In genomic region chr6:126003002-126003742, GRCm38 (mm10) we compare ENCODE assay signal across 10 mouse cellular contexts.
DNase-seq lines count a peak whose midpoint lies in the region; ATAC-seq and TF ChIP-seq lines count a peak whose summit lies in the region.
"Had no signal": no experiment of that assay in that cellular context is flagged by ENCODE, and none has a peak within 500 bp of the region (broad histone marks: within the 10 kb centered on the region; RNA-seq: fewer than 3 reads in every experiment).

No protein-coding gene starts in this region.

- H3K9me3 ChIP-seq in kidney, embryonic 15.5 days (replicated peaks), result no peaks in the 10 kb centered on the region
- no peaks in the 10 kb centered on the region for H3K9me3 ChIP-seq in embryonic facial prominence, embryonic 15.5 days (replicated peaks)
- H3K9me3 ChIP-seq in liver, embryonic 13.5 days (replicated peaks), result no peaks in the 10 kb centered on the region

- H3K4me2 ChIP-seq in kidney, embryonic 15.5 days, result peak overlapping the region; percentile 21; the same call in 1 of the 2 replicates
- no peak overlapping the region for H3K4me2 ChIP-seq in embryonic facial prominence, embryonic 15.5 days (replicated peaks)
- no peak overlapping the region for H3K4me2 ChIP-seq in liver, embryonic 13.5 days

- no peaks in the 10 kb centered on the region for H3K27me3 ChIP-seq in kidney, embryonic 15.5 days
- no peaks in the 10 kb centered on the region for H3K27me3 ChIP-seq in embryonic facial prominence, embryonic 15.5 days
- H3K27me3 ChIP-seq in liver, embryonic 13.5 days, result no peaks in the 10 kb centered on the region

- H3K9ac ChIP-seq in kidney, embryonic 15.5 days, result no peak overlapping the region
- no peak overlapping the region for H3K9ac ChIP-seq in embryonic facial prominence, embryonic 15.5 days
- no peak overlapping the region for H3K9ac ChIP-seq in liver, embryonic 13.5 days

- H3K27ac ChIP-seq in kidney, embryonic 15.5 days, result peak overlapping the region; percentile 87
- no peak overlapping the region for H3K27ac ChIP-seq in embryonic facial prominence, embryonic 15.5 days (replicated peaks)
- no peak overlapping the region for H3K27ac ChIP-seq in liver, embryonic 13.5 days
- H3K27ac ChIP-seq: heart, adult 2 months had no signal

- H3K36me3 ChIP-seq in kidney, embryonic 15.5 days, result no peaks in the 10 kb centered on the region
- no peaks in the 10 kb centered on the region for H3K36me3 ChIP-seq in embryonic facial prominence, embryonic 15.5 days
- no peaks in the 10 kb centered on the region for H3K36me3 ChIP-seq in liver, embryonic 13.5 days

- WGBS in kidney, embryonic 15.5 days, result 8% methylated on average over 4 of the region's 4 CpGs
- WGBS in embryonic facial prominence, embryonic 15.5 days, result 19% methylated on average over 4 of the region's 4 CpGs
- 33% methylated on average over 4 of the region's 4 CpGs for WGBS in liver, embryonic 13.5 days (ENCODE audit: insufficient replicate concordance)

- no peak for DNase-seq in kidney, adult 18-20 months
- DNase-seq in brain, embryonic 14.5 days (ENCODE audit: low read depth), result peak; percentile 29
- no peak for DNase-seq in liver, embryonic 13.5 days
- no peak for DNase-seq in frontal cortex, postnatal 36 days (ENCODE audit: low spot score in 2 of 2)
- no peak for DNase-seq in left cerebral cortex, postnatal 25 days (ENCODE audit: low spot score in 2 of 2)
- no peak for DNase-seq in gastrocnemius, postnatal 4 days (ENCODE audit: low spot score in 2 of 2)
- DNase-seq: cerebellum, postnatal 14 days had no signal

- no peak for TF ChIP-seq CTCF in brain, embryonic 14.5 days (IDR thresholded peaks at IDR 0.05; ENCODE audit: borderline replicate concordance, extremely low read depth, insufficient read depth, insufficient read length)

- peak; percentile 89 for ATAC-seq in kidney, embryonic 15.5 days (replicated peaks; ENCODE audit: low FRiP score)
- ATAC-seq in embryonic facial prominence, embryonic 15.5 days (ENCODE audit: insufficient number of reproducible peaks, low FRiP score, low TSS enrichment, low read depth), result peak; percentile 72
- ATAC-seq in liver, embryonic 13.5 days (ENCODE audit: low read depth), result peak; percentile 15; the same call in 1 of the 2 replicates

- H3K4me3 ChIP-seq in kidney, embryonic 15.5 days (replicated peaks), result no peak overlapping the region
- no peak overlapping the region for H3K4me3 ChIP-seq in embryonic facial prominence, embryonic 15.5 days (replicated peaks)
- no peak overlapping the region for H3K4me3 ChIP-seq in liver, embryonic 13.5 days (replicated peaks)
- H3K4me3 ChIP-seq: heart, adult 2 months had no signal

- intact Hi-C loops in left cerebral cortex, postnatal 25 days (cut with DNase I), result loop anchor here (5.0 kb wide), 1 partner anchor 49 kb away; no protein-coding TSS in a partner anchor

- H3K4me1 ChIP-seq in kidney, embryonic 15.5 days, result peaks cover 38% of the 10 kb centered on the region
- H3K4me1 ChIP-seq in embryonic facial prominence, embryonic 15.5 days, result peaks cover 20% of the 10 kb centered on the region
- no peaks in the 10 kb centered on the region for H3K4me1 ChIP-seq in liver, embryonic 13.5 days (replicated peaks)

- no peak for TF ChIP-seq POLR2A in brain, embryonic 14.5 days (IDR thresholded peaks at IDR 0.05; ENCODE audit: borderline replicate concordance, extremely low read depth, insufficient read depth, insufficient read length, poor library complexity, severe bottlenecking)

Comparison
In these comparisons a context has a peak if more than half of its experiments do, and no peak if none do; other contexts are left out.
1. ATAC-seq: peak in every context shown above with its lines; median percentile 89 in kidney, embryonic 15.5 days; 72 in embryonic facial prominence, embryonic 15.5 days; 15 in liver, embryonic 13.5 days.